Mouse (Mus musculus): ENCODE data around the gene Armh3. TPM values are rescaled to one million over a fixed set of nuclear protein-coding genes. Genes with fewer than 3 reads are reported as not detected.
A peak's percentile ranks its signal among the peaks of the same experiment; 100 is the strongest.

Armh3 gene
- polyA plus RNA-seq (2016; fragmentation: Nextera tagmentation; extraction: Ambion mirVana) = 19.3 and 20.3 TPM in 2 replicates

DNA sequence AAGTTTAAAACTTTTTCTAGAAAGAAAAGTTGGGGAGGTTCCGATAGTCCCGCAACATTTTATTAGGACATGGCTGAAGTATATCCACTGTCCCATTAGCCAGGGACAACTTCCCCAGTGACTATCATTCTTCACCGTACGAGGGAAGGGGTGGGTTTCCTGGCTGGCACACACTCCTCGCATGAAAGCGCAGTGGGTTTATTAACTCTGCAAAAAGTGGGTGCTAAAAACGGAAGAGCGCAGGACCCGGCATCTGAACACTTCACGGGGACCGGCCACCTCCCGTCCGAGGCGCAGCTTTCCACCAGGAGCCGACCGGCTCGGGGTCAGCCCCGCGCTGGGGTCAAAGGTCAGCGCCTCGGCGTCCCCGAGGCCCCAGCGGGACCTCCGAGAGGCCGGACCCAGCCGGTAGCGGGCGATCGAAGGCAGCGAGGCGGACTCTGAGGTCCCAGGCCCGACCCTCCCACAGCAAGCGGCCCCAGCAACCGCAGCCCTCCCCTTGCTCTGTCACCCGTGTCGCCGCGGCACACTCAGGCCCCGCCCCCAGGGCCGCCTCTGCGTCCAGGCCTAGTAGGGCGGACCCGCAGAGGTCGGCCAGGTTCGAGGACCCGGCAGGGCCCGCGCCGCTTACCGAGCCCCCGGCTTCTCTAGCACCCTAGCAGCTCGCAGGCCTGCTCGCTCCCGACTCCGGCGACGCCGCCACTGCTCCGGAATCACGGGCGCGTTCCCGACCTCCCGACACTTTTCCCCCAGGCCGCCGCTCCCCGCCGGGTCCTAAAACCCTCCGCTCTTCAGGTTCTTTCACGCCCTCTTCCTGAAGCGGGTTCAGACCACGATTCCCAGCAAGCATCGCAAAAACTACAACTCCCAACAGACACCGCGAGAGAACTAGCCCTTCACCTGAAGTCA lies at the start of gene Armh3:
Gene Armh3 (minus strand): TSS at position 704 of the 909 bp plus-strand sequence.
- H3K9me3 ChIP-seq = 0 out of 2 replicates have a peak, but pooled peaks cover 8% of the 10 kb centered on the region
- 2% methylated on average over 76 of the region's 76 CpGs for WGBS

DNA sequence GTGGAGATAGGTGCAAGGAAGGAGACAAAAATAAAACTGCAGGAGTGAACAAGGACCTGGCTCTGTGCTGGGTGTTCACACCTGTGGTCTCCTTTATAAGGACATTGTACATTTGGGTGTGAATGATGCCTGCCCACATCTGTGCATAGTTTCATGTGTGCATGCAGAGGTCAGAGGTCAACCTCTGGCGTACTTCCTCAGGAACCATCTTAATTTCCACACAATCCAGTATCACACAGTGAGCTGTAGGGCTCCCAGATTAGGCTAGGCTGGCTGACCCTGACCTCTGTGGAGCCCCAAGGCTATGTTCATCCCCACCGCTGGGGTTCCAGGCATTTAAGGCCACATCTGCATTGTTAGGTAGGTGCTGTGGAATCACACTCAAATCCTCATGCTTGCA lies 49.1 kb upstream of the Armh3 start:
- Histone ChIP-seq H3K4me3 (replicated peaks) (no peak overlapping the region), H3K4me2 (no peak overlapping the region), H3K27me3 (no peaks in the 10 kb centered on the region), H3K9ac (no peak overlapping the region), H3K4me1 (peaks cover 34% of the 10 kb centered on the region), H3K27ac (no peak overlapping the region), H3K36me3 (replicated peaks) (no peaks in the 10 kb centered on the region), H3K9me3 (no peaks in the 10 kb centered on the region)
- no peak for ATAC-seq (ENCODE audit: low FRiP score)
- WGBS = 63% methylated on average over 2 of the region's 2 CpGs

More for the DNA sequence above, at the start of gene Armh3:
- Histone ChIP-seq H3K4me2 (peak within 1 kb of the TSS; percentile 57), H3K4me1 (peaks cover 13% of the 10 kb centered on the region), H3K4me3 (replicated peaks) (peak within 1 kb of the TSS; percentile 70), H3K36me3 (replicated peaks) (no peaks in the 10 kb centered on the region), H3K27me3 (peaks cover 22% of the 10 kb centered on the region; the same call in 1 of the 2 replicates), H3K9ac (peak within 1 kb of the TSS; percentile 87), H3K27ac (peak within 1 kb of the TSS; percentile 94)
- ATAC-seq (ENCODE audit: low FRiP score) = peak; percentile 93

DNA sequence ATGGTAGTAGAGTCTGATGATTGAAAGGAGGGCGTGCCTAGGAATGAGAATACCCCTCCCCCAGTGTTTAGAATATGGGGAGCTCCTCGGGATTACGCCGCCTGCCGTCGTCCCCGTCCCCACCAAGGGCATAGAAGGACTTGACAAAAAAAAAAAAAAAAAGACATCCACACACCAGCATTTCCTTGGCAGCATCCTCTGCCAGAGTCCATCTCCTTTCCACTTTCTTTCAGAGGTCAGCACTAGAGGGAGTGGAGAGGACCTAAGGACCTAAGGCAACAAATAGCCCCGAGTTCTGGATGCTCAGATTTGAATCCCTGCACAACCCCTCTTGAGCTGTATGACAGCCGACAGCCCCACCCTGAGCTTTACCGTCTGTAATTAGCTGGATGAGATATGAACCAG lies 48.3 kb upstream of the Armh3 start:
- no peak overlapping the region for H3K4me3 ChIP-seq (replicated peaks)
- no peak overlapping the region for H3K4me2 ChIP-seq
- WGBS = 3% methylated on average over 10 of the region's 10 CpGs

DNA sequence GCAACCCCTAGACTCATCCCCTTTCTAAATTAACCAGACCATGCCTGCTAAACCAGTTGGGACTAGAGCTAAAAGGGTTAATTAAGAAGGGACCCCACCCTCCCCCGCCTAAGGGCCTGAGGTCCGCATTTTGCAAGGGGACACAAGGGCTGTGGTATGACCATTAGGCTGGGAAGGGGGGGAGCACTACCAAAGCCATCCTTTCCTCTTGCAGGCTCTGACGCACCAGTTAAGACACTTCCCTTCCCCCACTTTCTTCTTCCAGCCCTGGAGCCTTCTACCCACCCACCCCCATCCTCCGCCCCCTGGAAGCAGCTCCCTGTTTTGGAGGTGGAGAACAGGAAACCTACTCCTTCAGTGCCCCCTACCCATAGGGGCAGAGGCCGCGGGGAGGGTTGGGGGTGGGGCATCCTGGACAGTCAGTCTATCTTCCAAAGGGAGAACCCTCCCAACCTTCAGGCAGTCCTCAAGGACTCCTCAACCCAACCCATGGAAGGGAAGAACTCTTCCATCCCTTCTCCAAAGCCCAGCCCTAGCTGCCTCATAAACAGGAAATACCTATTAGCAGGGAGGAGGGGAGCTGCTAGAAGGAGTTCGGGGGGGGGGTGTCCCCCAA lies 47.5 kb upstream of the Armh3 start:
- Histone ChIP-seq H3K27ac (peak overlapping the region; percentile 99), H3K9ac (peak overlapping the region; percentile 98)

More for the DNA sequence above, 48.3 kb upstream of the Armh3 start:
- peaks cover 42% of the 10 kb centered on the region for H3K4me1 ChIP-seq
- H3K36me3 ChIP-seq (replicated peaks) = no peaks in the 10 kb centered on the region
- H3K9ac ChIP-seq = no peak overlapping the region
- no peak overlapping the region for H3K27ac ChIP-seq
- H3K27me3 ChIP-seq = no peaks in the 10 kb centered on the region
- no peak for ATAC-seq (ENCODE audit: low FRiP score)
- no peaks in the 10 kb centered on the region for H3K9me3 ChIP-seq

DNA sequence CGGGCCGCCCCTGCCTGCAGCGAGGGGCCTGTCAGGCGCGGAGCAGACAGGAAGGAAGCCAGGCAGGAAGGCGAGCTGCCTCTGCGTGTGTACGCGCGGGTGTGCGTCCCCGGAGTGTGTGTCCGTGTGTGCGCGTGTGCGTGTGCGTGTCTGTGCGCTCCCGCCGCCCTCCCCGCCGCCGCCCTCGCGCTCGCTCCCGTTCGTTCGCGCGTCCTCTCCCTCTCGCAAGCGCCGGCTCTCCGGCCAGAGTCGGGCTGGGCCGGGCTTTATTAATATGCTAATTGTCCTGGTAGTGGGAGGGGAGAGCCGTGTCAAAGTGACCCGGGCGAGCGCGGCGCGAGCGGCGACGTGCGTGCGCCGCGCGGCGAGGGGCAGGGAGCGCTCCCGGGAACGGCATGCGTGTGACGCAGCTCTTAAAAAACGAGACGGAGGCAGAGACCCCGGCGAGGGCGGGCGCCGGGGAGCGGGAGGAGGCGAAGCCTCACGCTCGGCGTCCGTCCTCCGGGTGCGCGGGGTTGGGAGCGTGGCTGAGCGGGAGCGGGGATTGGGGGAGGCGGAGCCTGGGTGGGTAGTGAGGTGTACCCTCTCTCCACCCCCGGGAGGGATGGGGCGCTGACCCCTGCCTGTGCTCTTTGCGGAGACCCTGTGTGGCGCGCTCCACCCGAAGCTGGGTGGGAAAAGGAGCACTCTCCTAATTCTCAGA lies 46.9 kb upstream of the Armh3 start, which contains the start of gene Ldb1:
Gene Ldb1 (minus strand): TSS at position 222 of the 703 bp plus-strand sequence.
- Histone ChIP-seq H3K4me1 (peaks cover 57% of the 10 kb centered on the region), H3K27me3 (no peaks in the 10 kb centered on the region), H3K4me2 (peak within 1 kb of the TSS; percentile 100), H3K27ac (peak within 1 kb of the TSS; percentile 99), H3K36me3 (replicated peaks) (no peaks in the 10 kb centered on the region), H3K9me3 (no peaks in the 10 kb centered on the region), H3K4me3 (replicated peaks) (peak within 1 kb of the TSS; percentile 95), H3K9ac (peak within 1 kb of the TSS; percentile 98)
- WGBS = under 1% methylated on average over 83 of the region's 84 CpGs
- ATAC-seq (ENCODE audit: low FRiP score) = peak; percentile 71

More for the DNA sequence above, 47.5 kb upstream of the Armh3 start:
- Histone ChIP-seq H3K4me1 (peaks cover 50% of the 10 kb centered on the region), H3K27me3 (no peaks in the 10 kb centered on the region), H3K4me3 (replicated peaks) (peak overlapping the region; percentile 95), H3K9me3 (no peaks in the 10 kb centered on the region), H3K4me2 (peak overlapping the region; percentile 100), H3K36me3 (replicated peaks) (no peaks in the 10 kb centered on the region)
- WGBS = 2% methylated on average over 7 of the region's 7 CpGs
- ATAC-seq (ENCODE audit: low FRiP score) = peak; percentile 7; the same call in 1 of the 2 replicates

DNA sequence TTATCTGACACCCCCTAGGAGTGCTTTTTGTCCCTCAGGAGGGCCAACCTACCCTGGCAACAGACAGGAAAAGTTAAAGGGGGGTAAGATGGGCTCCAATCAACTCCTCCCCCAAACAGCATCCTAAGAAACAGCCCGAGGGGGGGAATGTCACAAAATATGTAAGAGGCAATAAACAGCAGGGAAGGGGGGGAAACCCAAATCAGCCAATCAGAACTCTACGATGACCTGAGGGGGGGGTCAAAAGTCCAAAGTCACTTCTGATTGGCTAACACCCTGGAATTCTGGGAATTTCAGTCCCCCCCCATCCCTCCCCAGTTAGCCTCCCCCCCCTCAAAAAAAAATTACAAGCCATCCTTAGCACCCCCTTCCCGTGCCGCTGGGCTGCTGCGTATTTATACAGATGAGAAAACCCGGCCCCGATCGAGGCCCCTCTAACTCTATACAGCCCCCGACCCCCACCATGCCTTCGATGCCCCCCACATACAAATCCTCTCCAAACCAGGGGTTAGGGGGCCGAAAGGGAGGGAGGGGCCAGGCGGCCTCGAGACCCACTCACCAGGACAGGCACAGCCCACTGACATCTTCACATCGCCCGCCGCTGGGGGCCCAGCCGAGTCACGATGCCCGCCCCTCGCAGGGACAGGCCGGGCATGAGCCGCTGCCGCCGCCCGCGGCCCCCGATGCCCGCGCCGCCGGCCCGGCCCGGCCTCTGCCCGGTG lies 46.1 kb upstream of the Armh3 start, which contains the start of gene Pprc1:
Gene Pprc1 (plus strand): TSS at position 616 of the 722 bp plus-strand sequence.
- H3K9ac ChIP-seq = peak within 1 kb of the TSS; percentile 98
- no peaks in the 10 kb centered on the region for H3K36me3 ChIP-seq (replicated peaks)
- H3K4me1 ChIP-seq = peaks cover 61% of the 10 kb centered on the region
- H3K4me2 ChIP-seq = peak within 1 kb of the TSS; percentile 100
- peak within 1 kb of the TSS; percentile 99 for H3K27ac ChIP-seq
- H3K4me3 ChIP-seq (replicated peaks) = peak within 1 kb of the TSS; percentile 95
- no peak for ATAC-seq (ENCODE audit: low FRiP score)
- H3K27me3 ChIP-seq = no peaks in the 10 kb centered on the region
- H3K9me3 ChIP-seq = no peaks in the 10 kb centered on the region
- under 1% methylated on average over 34 of the region's 34 CpGs for WGBS

DNA sequence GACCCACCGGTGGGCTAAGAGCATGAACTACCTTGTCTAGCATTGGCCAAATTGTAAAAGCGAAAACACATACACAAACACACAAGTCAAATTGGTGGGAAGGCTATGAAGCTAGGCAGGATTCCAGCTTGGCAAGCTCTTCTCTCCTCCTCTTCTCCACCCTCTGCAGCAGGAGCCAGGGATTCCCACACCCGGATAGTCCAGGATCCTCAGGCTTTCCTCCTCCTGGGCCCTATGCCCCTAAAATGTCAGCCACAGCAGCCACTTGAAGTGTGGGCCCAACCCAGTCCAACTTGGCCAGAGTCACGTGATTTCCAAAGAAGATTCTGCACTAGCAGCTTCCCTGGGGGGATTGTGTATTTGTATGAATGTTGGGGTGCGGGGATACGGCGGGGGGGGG lies 45.1 kb upstream of the Armh3 start:
- WGBS = 62% methylated on average over 7 of the region's 7 CpGs
- peak overlapping the region; percentile 100 for H3K4me2 ChIP-seq
- no peaks in the 10 kb centered on the region for H3K27me3 ChIP-seq
- peak overlapping the region; percentile 99 for H3K27ac ChIP-seq
- ATAC-seq (ENCODE audit: low FRiP score) = no peak
- peak overlapping the region; percentile 98 for H3K9ac ChIP-seq
- peaks cover 61% of the 10 kb centered on the region for H3K4me1 ChIP-seq
- no peaks in the 10 kb centered on the region for H3K36me3 ChIP-seq (replicated peaks)
- no peaks in the 10 kb centered on the region for H3K9me3 ChIP-seq
- H3K4me3 ChIP-seq (replicated peaks) = peak overlapping the region; percentile 95

DNA sequence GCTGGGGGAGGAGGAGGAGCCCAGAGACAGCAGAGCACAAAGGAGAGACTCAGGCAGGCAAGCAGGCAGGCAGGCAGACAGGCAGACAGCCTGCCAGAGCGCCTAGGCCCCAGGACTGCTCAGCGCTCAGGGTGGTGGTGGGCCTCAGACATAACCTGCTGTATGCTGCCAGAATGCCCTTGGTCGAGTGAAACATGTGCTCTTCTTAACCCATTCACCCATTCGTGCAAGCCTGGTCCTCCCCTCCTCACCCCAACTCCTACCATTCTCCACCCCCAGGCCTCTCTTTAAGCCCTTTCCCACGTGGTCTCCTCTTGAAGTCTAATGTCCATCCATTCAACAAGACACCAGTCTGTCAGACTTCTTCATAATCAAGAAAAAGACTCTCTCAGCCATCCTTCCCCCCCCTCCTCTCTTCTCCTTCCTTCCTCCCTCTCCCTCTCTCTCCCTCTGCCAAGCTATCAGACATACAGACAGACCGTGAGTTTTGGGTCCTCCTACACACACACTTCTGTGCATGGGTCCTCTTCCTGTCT lies 44.3 kb upstream of the Armh3 start:
- no peaks in the 10 kb centered on the region for H3K27me3 ChIP-seq
- peaks cover 69% of the 10 kb centered on the region for H3K4me1 ChIP-seq
- H3K4me2 ChIP-seq = peak overlapping the region; percentile 100
- H3K9me3 ChIP-seq = no peaks in the 10 kb centered on the region
- H3K36me3 ChIP-seq (replicated peaks) = no peaks in the 10 kb centered on the region
- peak; percentile 54 for ATAC-seq (ENCODE audit: low FRiP score)
- peak overlapping the region; percentile 99 for H3K27ac ChIP-seq
- H3K4me3 ChIP-seq (replicated peaks) = peak overlapping the region; percentile 95
- H3K9ac ChIP-seq = peak overlapping the region; percentile 65
- 2% methylated on average over 6 of the region's 6 CpGs for WGBS

DNA sequence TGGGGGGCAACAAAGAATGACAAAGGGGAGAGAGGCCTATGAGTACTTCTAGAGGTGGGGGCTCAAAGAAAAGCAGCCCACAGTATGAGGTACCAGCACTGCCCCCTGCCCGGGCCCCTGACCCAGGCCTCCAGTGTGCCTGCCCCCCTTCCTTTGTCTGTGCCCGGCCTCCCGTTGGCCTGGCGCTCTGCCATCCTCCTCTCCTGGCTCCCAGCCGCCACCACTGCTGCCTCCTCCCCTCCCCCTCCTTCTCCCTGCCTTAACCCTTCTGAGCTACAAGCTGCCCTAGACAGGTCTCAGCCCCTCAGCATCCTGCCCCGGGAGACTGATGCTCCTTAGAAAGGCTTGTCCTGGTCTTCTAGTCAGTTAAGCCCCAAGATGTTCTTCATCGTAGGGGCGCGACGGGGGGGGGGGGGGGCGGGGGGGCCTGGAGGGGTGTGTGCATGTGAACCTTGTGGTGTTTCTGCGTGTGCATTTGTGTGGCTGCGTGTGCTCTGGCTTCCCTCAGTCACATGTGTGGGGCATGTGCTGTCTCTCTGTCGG lies 43.7 kb upstream of the Armh3 start:
- peak overlapping the region; percentile 99 for H3K27ac ChIP-seq
- H3K27me3 ChIP-seq = no peaks in the 10 kb centered on the region
- H3K9ac ChIP-seq = peak overlapping the region; percentile 65
- 0% methylated on average over 13 of the region's 14 CpGs for WGBS
- H3K4me2 ChIP-seq = peak overlapping the region; percentile 100
- peak; percentile 58 for ATAC-seq (ENCODE audit: low FRiP score)
- H3K4me1 ChIP-seq = peaks cover 74% of the 10 kb centered on the region
- peak overlapping the region; percentile 95 for H3K4me3 ChIP-seq (replicated peaks)
- H3K9me3 ChIP-seq = no peaks in the 10 kb centered on the region
- no peaks in the 10 kb centered on the region for H3K36me3 ChIP-seq (replicated peaks)

DNA sequence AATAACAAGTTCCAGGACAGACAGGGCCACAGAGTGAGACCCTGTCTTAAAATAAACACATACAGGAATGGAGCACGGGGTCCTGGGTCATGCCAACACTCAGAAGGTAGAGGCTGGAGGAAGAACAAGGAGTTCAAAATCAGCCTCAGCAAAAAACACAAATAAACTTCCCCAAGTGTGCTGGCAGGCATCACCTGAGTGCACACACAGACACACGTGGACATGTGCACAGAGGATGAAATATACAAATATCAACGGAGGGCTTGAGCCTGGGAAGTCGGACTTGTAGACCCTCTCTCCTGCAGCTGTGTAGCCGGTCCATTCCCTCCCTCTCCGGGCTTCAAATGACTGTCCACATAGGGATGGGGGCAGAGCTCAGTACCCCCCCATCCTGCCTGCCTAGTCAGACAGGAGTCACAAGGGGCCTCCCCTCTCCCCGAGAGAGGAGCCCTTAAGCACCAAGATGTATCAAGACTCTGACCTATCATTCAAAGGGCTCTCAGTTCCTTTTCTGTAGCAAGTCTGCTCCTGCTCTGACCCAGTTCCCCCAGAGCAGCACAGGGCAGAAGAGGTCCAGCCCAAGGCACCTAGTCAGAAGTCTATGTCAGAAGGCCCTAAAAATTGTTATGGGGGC lies 43.1 kb upstream of the Armh3 start:
- Histone ChIP-seq H3K27ac (peak overlapping the region; percentile 99), H3K4me3 (replicated peaks) (peak overlapping the region; percentile 95), H3K4me1 (peaks cover 75% of the 10 kb centered on the region), H3K36me3 (replicated peaks) (peaks cover under 1% of the 10 kb centered on the region; the same call in 1 of the 2 replicates), H3K4me2 (peak overlapping the region; percentile 100), H3K9ac (peak overlapping the region; percentile 65), H3K9me3 (no peaks in the 10 kb centered on the region), H3K27me3 (no peaks in the 10 kb centered on the region)
- ATAC-seq (ENCODE audit: low FRiP score) = peak; percentile 0; the same call in 1 of the 2 replicates
- WGBS = 18% methylated on average over 7 of the region's 7 CpGs
